Mouse (Mus musculus) testis, postnatal 14 days (tissue): ENCODE data around the gene Glyatl3.

ENCODE experiments used
- DNase-seq: peaks from one replicate; pipeline ENCODE4 v3.0.0; 2021; ENCODE audit warnings: low spot score

Gene Glyatl3

GRCm38 (mm10) chr17:40914250-40914649 is at the start of gene Glyatl3:
Gene Glyatl3 (minus strand): TSS chr17:40914350.
- DNase-seq, result no peak

- no peak for DNase-seq
Observed at GRCm38 (mm10) chr17:40948518-40948917, 34.4 kb upstream of the Glyatl3 start.

GRCm38 (mm10) chr17:40934420-40935231 is 20.5 kb upstream of the Glyatl3 start, which contains the start of the genes Mut and Cenpq:
Gene Mut (plus strand): TSS chr17:40934685.
Gene Cenpq (minus strand): TSS chr17:40935047.
- peak; percentile 98 for DNase-seq

- no peak for DNase-seq
Observed at GRCm38 (mm10) chr17:40933985-40934384, 19.8 kb upstream of the Glyatl3 start.

- no peak for DNase-seq
Observed at GRCm38 (mm10) chr17:40915499-40915898, 1.3 kb upstream of the Glyatl3 start.

- no peak for DNase-seq
Observed at GRCm38 (mm10) chr17:40904721-40905154, 9.4 kb downstream of the Glyatl3 start.

- no peak for DNase-seq
Observed at GRCm38 (mm10) chr17:40904056-40904597, 10.0 kb downstream of the Glyatl3 start.

- DNase-seq, result no peak
Observed at GRCm38 (mm10) chr17:40903345-40903744, 10.8 kb downstream of the Glyatl3 start.

- DNase-seq, result no peak
Observed at GRCm38 (mm10) chr17:40899783-40900363, 14.3 kb downstream of the Glyatl3 start.

GRCm38 (mm10) chr17:40896863-40897262 is 17.3 kb downstream of the Glyatl3 start:
- DNase-seq, result no peak

- no peak for DNase-seq
Observed at GRCm38 (mm10) chr17:40887849-40888536, 26.2 kb downstream of the Glyatl3 start.

- no peak for DNase-seq
Observed at GRCm38 (mm10) chr17:40885155-40885554, 29.0 kb downstream of the Glyatl3 start.

GRCm38 (mm10) chr17:40882172-40882571 is 32.0 kb downstream of the Glyatl3 start:
- DNase-seq, result no peak

- DNase-seq, result peak; percentile 15
Observed at GRCm38 (mm10) chr17:40879924-40880691, 34.0 kb downstream of the Glyatl3 start, which contains the start of gene 9130008F23Rik. Gene 9130008F23Rik (minus strand): TSS chr17:40880559.

- DNase-seq, result no peak
Observed at GRCm38 (mm10) chr17:40879528-40879923, 34.6 kb downstream of the Glyatl3 start.

- no peak for DNase-seq
Observed at GRCm38 (mm10) chr17:40877741-40878140, 36.4 kb downstream of the Glyatl3 start.

GRCm38 (mm10) chr17:40875568-40875967 is 38.6 kb downstream of the Glyatl3 start:
- DNase-seq, result no peak

- no peak for DNase-seq
Observed at GRCm38 (mm10) chr17:40874701-40875100, 39.4 kb downstream of the Glyatl3 start.

- no peak for DNase-seq
Observed at GRCm38 (mm10) chr17:40873582-40874011, 40.6 kb downstream of the Glyatl3 start.

GRCm38 (mm10) chr17:40872626-40873025 is 41.5 kb downstream of the Glyatl3 start:
- DNase-seq, result no peak

GRCm38 (mm10) chr17:40868952-40869747 is 45.0 kb downstream of the Glyatl3 start:
- DNase-seq, result no peak
